Mouse (Mus musculus): ENCODE data around the gene Gclm. TPM values are rescaled to one million over a fixed set of nuclear protein-coding genes. Genes with fewer than 3 reads are reported as not detected.
A peak's percentile ranks its signal among the peaks of the same experiment; 100 is the strongest.

The Gclm gene
- polyA plus RNA-seq, 1 experiment from 2014 or later: 49.5 TPM

DNA sequence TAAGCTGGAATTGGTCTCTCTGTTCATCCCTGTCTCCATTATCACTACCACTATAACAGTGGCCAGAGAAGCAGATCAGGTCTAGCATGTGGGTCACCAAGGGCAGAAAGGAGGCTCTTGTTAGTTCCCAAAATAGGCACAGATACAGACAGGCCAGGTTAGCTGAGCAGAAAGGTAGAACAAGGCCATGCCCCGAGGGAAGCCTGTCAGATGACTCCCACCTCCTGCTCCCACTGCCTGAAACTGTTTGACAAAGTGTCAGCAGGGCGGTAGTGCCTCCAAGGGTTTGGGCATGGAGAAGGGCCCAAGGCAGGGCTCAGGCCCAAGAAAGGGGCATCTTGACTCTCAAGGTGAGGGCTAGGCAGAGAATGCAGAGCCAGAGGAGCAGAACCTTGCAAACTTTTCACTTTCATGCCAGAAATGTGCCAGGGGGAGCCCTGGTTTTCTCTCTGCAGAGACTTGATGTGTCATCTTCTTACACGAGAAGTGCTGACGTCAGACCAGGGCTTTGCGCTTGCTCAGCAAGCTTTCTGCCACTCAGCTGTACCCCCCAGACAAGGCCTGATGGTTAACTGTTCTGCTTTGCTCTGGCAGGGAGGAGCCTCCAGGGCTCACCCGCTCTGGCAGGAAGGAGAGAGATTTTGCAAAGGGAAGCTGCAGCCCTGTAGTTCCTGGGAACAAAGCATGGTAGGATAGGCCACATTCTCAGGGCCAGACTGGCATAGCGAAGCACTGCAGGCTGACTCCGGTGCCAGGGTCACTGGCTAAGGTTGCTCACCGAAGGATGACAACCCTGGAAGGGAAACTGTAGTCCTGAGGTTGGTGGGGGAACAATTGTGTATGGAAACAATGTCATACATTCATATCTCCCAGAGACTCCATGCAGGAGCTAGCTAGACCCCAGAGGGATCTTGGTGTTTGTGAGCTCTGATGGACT is 55.9 kb downstream of the Gclm start:
- Histone ChIP-seq H3K4me3 (ENCODE audit: low read depth, low read length) (no peak overlapping the region), H3K4me1 (ENCODE audit: control insufficient read depth, insufficient read depth, low read length) (no peaks in the 10 kb centered on the region; the same call in 1 of the 2 replicates), H3K36me3 (replicated peaks; ENCODE audit: control insufficient read depth, insufficient read depth, low read depth, low read length) (no peaks in the 10 kb centered on the region), H3K9me3 (replicated peaks; ENCODE audit: control insufficient read depth, low read length) (no peaks in the 10 kb centered on the region), H3K27me3 (ENCODE audit: control insufficient read depth, insufficient read depth, low read length) (no peaks in the 10 kb centered on the region), H3K9ac (replicated peaks; ENCODE audit: low read length) (no peak overlapping the region), H3K4me2 (ENCODE audit: low read depth, low read length) (no peak overlapping the region), H3K27ac (replicated peaks; ENCODE audit: low read depth, low read length) (no peak overlapping the region)
- WGBS: 55% methylated on average over 9 of the region's 9 CpGs
- DNase-seq (ENCODE audit: low spot score): no peak
- no peak for ATAC-seq (replicated peaks; ENCODE audit: insufficient number of reproducible peaks, low FRiP score, low TSS enrichment, low read depth)

DNA sequence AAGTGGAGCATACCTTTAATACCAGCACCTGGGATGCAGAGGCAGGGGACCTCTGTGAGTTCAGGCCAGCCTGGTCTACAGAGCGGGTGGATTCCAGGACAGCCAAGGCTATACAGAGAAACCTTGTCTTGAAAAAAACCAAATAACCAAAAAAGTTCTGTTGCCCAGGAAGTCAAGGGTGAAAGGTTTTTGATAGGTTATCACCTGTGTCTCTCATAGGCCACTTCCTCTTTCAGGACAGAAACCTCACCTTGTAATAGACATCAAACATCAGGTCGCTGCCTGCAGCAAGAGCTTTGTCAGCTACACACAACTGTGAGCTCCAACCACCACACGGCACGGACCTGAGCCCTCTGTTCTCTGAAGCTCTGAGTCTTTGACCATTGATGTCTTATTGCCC is 59.2 kb downstream of the Gclm start:
- Histone ChIP-seq H3K27ac (replicated peaks; ENCODE audit: low read depth, low read length) (no peak overlapping the region), H3K9me3 (replicated peaks; ENCODE audit: control insufficient read depth, low read length) (no peaks in the 10 kb centered on the region), H3K4me3 (ENCODE audit: low read depth, low read length) (no peak overlapping the region), H3K27me3 (ENCODE audit: control insufficient read depth, insufficient read depth, low read length) (no peaks in the 10 kb centered on the region), H3K4me1 (ENCODE audit: control insufficient read depth, insufficient read depth, low read length) (no peaks in the 10 kb centered on the region; the same call in 1 of the 2 replicates), H3K4me2 (ENCODE audit: low read depth, low read length) (no peak overlapping the region), H3K36me3 (replicated peaks; ENCODE audit: control insufficient read depth, insufficient read depth, low read depth, low read length) (no peaks in the 10 kb centered on the region), H3K9ac (replicated peaks; ENCODE audit: low read length) (no peak overlapping the region)
- 86% methylated on average over 4 of the region's 4 CpGs for WGBS
- DNase-seq (ENCODE audit: low spot score): no peak
- no peak for ATAC-seq (replicated peaks; ENCODE audit: insufficient number of reproducible peaks, low FRiP score, low TSS enrichment, low read depth)

DNA sequence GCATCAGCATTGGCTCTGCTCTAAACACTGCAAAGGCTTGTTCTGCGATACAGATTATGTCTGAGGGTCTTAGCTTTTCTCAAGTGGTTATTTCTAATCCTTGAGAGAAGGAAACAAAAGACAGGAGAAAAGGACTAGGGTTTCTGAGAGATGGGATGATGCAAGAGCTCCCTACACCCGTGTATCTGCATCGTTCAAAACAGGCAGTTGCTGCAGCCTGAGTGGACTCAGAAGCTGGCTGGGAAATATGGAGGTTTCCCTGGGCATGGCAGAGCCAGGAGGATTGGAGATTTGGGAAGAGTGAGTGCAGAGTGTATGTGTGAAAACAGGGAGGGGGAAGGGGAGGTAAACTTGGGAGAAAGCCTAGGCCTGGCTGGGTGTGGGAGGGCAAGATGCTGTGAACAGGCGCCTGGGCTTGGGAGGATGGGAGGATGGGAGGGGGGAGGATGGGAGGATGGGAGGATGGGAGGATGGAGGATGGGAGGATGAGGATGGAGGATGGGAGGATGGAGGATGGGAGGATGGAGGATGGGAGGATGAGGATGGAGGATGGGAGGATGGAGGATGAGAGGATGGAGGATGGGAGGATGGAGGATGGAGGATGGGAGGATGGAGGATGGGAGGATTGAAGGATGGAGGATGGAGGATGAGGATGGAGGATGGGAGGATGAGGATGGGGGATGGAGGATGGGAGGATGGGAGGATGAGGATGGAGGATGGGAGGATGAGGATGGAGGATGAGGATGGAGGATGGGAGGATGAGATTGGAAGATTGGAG is 62.7 kb downstream of the Gclm start:
- ATAC-seq (replicated peaks; ENCODE audit: insufficient number of reproducible peaks, low FRiP score, low TSS enrichment, low read depth) (no peak), DNase-seq (ENCODE audit: low spot score) (no peak)
- 59% methylated on average over 4 of the region's 4 CpGs for WGBS
- no peaks in the 10 kb centered on the region for H3K27me3 ChIP-seq (ENCODE audit: control insufficient read depth, insufficient read depth, low read length)
- no peaks in the 10 kb centered on the region for H3K9me3 ChIP-seq (replicated peaks; ENCODE audit: control insufficient read depth, low read length)
- no peak overlapping the region for H3K27ac ChIP-seq (replicated peaks; ENCODE audit: low read depth, low read length)
- no peak overlapping the region for H3K9ac ChIP-seq (replicated peaks; ENCODE audit: low read length)
- H3K4me2 ChIP-seq (ENCODE audit: low read depth, low read length): no peak overlapping the region
- H3K36me3 ChIP-seq (replicated peaks; ENCODE audit: control insufficient read depth, insufficient read depth, low read depth, low read length): no peaks in the 10 kb centered on the region
- no peak overlapping the region for H3K4me3 ChIP-seq (ENCODE audit: low read depth, low read length)
- no peaks in the 10 kb centered on the region for H3K4me1 ChIP-seq (ENCODE audit: control insufficient read depth, insufficient read depth, low read length)

DNA sequence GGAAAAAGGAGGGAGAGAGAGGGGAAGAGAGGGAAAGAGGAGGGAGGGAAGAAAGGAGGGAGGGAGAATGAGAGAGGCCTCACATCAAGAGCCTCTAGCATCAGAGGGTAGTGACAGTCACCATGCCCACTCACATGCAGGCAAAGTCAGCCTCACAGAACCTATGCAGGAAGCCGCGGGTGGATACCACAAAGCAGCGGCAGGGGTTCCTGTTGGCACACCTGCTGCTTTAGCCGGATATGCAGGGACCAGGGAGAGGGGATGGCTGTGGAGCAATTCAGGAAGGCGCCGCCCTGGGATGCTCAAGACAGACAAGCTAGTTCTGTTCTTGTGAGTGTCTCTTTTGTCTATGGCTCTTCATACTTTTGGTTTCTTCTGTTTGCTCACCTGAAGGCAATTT is 63.6 kb downstream of the Gclm start:
- ATAC-seq (replicated peaks; ENCODE audit: insufficient number of reproducible peaks, low FRiP score, low TSS enrichment, low read depth): no peak
- H3K9ac ChIP-seq (replicated peaks; ENCODE audit: low read length): no peak overlapping the region
- H3K4me2 ChIP-seq (ENCODE audit: low read depth, low read length): no peak overlapping the region
- H3K36me3 ChIP-seq (replicated peaks; ENCODE audit: control insufficient read depth, insufficient read depth, low read depth, low read length): no peaks in the 10 kb centered on the region
- H3K9me3 ChIP-seq (replicated peaks; ENCODE audit: control insufficient read depth, low read length): no peaks in the 10 kb centered on the region
- no peak overlapping the region for H3K27ac ChIP-seq (replicated peaks; ENCODE audit: low read depth, low read length)
- no peaks in the 10 kb centered on the region for H3K27me3 ChIP-seq (ENCODE audit: control insufficient read depth, insufficient read depth, low read length)
- H3K4me1 ChIP-seq (ENCODE audit: control insufficient read depth, insufficient read depth, low read length): no peaks in the 10 kb centered on the region
- H3K4me3 ChIP-seq (ENCODE audit: low read depth, low read length): no peak overlapping the region
- DNase-seq (ENCODE audit: low spot score): no peak
- 34% methylated on average over 6 of the region's 6 CpGs for WGBS

DNA sequence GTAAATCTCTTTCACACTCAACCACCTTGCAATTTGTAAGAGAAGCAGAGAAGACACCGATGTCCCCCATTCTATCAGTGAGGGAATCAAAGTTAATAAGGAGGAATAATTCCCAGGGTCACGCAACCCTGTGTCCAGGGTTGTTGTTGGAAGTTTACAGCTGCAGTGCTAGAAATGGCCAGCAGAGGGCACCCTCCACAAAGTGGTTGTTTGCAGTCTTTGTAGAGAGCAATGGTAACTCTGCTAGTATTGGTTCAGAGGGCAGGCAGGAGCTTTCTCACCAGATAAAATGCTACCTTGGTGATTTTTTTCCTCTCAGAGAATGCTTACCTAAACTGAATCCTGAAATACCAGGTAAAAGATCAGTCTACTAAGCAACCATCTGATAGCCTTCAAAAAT is 66.7 kb downstream of the Gclm start:
- Histone ChIP-seq H3K9ac (replicated peaks; ENCODE audit: low read length) (no peak overlapping the region), H3K4me1 (ENCODE audit: control insufficient read depth, insufficient read depth, low read length) (no peaks in the 10 kb centered on the region), H3K4me2 (ENCODE audit: low read depth, low read length) (no peak overlapping the region), H3K36me3 (replicated peaks; ENCODE audit: control insufficient read depth, insufficient read depth, low read depth, low read length) (no peaks in the 10 kb centered on the region), H3K27ac (replicated peaks; ENCODE audit: low read depth, low read length) (no peak overlapping the region), H3K27me3 (ENCODE audit: control insufficient read depth, insufficient read depth, low read length) (no peaks in the 10 kb centered on the region), H3K9me3 (replicated peaks; ENCODE audit: control insufficient read depth, low read length) (no peaks in the 10 kb centered on the region), H3K4me3 (ENCODE audit: low read depth, low read length) (no peak overlapping the region)
- ATAC-seq (replicated peaks; ENCODE audit: insufficient number of reproducible peaks, low FRiP score, low TSS enrichment, low read depth) (no peak; the same call in 1 of the 2 replicates), DNase-seq (ENCODE audit: low spot score) (peak; percentile 92)
- WGBS: 24% methylated on average over 2 of the region's 2 CpGs

DNA sequence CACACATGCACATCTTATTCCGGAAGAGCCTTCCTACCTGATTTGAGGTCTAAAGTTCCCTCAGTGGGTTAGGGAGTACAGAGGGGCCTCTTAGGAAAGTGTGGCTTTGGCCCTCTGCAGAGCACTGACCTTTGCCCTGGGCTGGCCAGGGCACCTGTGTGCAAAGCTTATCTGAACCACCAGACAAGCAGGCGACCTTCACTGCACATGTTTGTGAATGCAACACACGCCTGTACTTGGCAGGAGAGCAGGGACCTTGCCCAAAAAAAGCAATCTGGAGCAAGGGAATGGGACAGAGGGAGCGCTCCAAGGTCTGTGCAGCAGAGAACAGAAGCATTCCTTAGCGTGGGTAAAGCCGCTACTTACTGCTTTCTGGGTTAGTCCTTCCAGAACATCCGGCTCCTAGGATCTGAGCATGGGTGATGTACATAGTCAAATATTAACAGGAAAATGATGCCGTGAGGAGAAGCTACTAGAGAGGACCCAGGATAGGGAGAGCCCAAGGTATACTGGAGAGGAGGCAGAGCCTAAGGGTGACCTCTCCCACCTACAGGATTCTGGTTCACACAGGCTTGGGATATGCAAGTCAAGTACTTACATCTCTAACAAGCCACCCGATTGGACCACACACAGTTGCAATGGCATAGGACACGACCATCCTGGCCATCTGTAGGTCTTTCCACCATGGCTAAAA is 67.7 kb downstream of the Gclm start:
- no peak overlapping the region for H3K27ac ChIP-seq (replicated peaks; ENCODE audit: low read depth, low read length)
- no peaks in the 10 kb centered on the region for H3K9me3 ChIP-seq (replicated peaks; ENCODE audit: control insufficient read depth, low read length)
- H3K36me3 ChIP-seq (replicated peaks; ENCODE audit: control insufficient read depth, insufficient read depth, low read depth, low read length): no peaks in the 10 kb centered on the region
- no peaks in the 10 kb centered on the region for H3K27me3 ChIP-seq (ENCODE audit: control insufficient read depth, insufficient read depth, low read length)
- H3K9ac ChIP-seq (replicated peaks; ENCODE audit: low read length): no peak overlapping the region
- H3K4me2 ChIP-seq (ENCODE audit: low read depth, low read length): no peak overlapping the region
- no peak overlapping the region for H3K4me3 ChIP-seq (ENCODE audit: low read depth, low read length)
- WGBS: 81% methylated on average over 10 of the region's 10 CpGs
- no peak for DNase-seq (ENCODE audit: low spot score)
- no peaks in the 10 kb centered on the region for H3K4me1 ChIP-seq (ENCODE audit: control insufficient read depth, insufficient read depth, low read length)
- peak; percentile 30; the same call in 1 of the 2 replicates for ATAC-seq (replicated peaks; ENCODE audit: insufficient number of reproducible peaks, low FRiP score, low TSS enrichment, low read depth)

DNA sequence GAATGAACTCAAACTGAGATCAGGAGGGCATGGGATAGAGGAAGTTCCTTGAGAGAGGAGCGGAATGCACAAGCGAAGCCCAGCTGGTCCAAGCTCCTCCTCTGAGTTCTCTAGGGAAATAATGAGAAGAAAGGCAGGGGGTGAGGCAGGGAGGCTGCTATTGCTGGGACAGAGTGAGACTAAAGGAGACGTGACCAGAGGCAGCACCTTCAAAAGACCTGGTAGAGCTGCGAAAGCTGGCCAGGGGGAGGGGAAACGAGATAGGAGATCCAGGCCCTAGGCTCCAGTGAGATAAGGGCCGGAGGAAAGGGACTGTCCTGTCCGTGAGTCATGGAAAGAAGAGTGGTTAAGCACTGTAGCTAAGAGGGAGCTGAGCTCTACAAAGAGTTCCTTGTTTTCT is 68.6 kb downstream of the Gclm start:
- WGBS: 48% methylated on average over 7 of the region's 7 CpGs
- Histone ChIP-seq H3K27ac (replicated peaks; ENCODE audit: low read depth, low read length) (no peak overlapping the region), H3K27me3 (ENCODE audit: control insufficient read depth, insufficient read depth, low read length) (no peaks in the 10 kb centered on the region), H3K9ac (replicated peaks; ENCODE audit: low read length) (no peak overlapping the region), H3K4me3 (ENCODE audit: low read depth, low read length) (no peak overlapping the region), H3K4me1 (ENCODE audit: control insufficient read depth, insufficient read depth, low read length) (no peaks in the 10 kb centered on the region), H3K9me3 (replicated peaks; ENCODE audit: control insufficient read depth, low read length) (no peaks in the 10 kb centered on the region), H3K4me2 (ENCODE audit: low read depth, low read length) (no peak overlapping the region), H3K36me3 (replicated peaks; ENCODE audit: control insufficient read depth, insufficient read depth, low read depth, low read length) (no peaks in the 10 kb centered on the region)
- no peak for ATAC-seq (replicated peaks; ENCODE audit: insufficient number of reproducible peaks, low FRiP score, low TSS enrichment, low read depth)
- no peak for DNase-seq (ENCODE audit: low spot score)
